Mouse (Mus musculus): Measurements from ENCODE around the gene Myt1l.
A peak's percentile ranks its signal among the peaks of the same experiment; 100 is the strongest.

The Myt1l gene

GRCm38 (mm10) chr12:29926896-29927295 lies 398.7 kb downstream of the Myt1l start:
- no peak for DNase-seq

GRCm38 (mm10) chr12:29930591-29930990 lies 402.4 kb downstream of the Myt1l start:
- no peak for DNase-seq

GRCm38 (mm10) chr12:29932951-29933350 lies 404.8 kb downstream of the Myt1l start:
- no peak for DNase-seq

GRCm38 (mm10) chr12:29933501-29933900 lies 405.3 kb downstream of the Myt1l start:
- no peak for DNase-seq

- no peak for DNase-seq
Measured at GRCm38 (mm10) chr12:29934120-29934581, 406.0 kb downstream of the Myt1l start.

GRCm38 (mm10) chr12:29937308-29937707 lies 409.1 kb downstream of the Myt1l start, which contains the start of gene Pxdn:
Gene Pxdn (plus strand): TSS chr12:29937608.
- DNase-seq, result no peak

- DNase-seq, result peak in 1 of 2 experiments; percentile 4
Measured at GRCm38 (mm10) chr12:29937851-29938375, 409.7 kb downstream of the Myt1l start.

- no peak for DNase-seq
Measured at GRCm38 (mm10) chr12:29938376-29939041, 410.3 kb downstream of the Myt1l start.

- DNase-seq, result no peak
Measured at GRCm38 (mm10) chr12:29939261-29939671, 411.1 kb downstream of the Myt1l start.

- no peak for DNase-seq
Measured at GRCm38 (mm10) chr12:29942435-29942834, 414.3 kb downstream of the Myt1l start.

GRCm38 (mm10) chr12:29944650-29945049 lies 416.5 kb downstream of the Myt1l start:
- no peak for DNase-seq

- no peak for DNase-seq
Measured at GRCm38 (mm10) chr12:29945182-29945743, 417.1 kb downstream of the Myt1l start.

GRCm38 (mm10) chr12:29951043-29951442 lies 422.9 kb downstream of the Myt1l start:
- DNase-seq, result no peak

- no peak for DNase-seq
Measured at GRCm38 (mm10) chr12:29951485-29951884, 423.3 kb downstream of the Myt1l start.

GRCm38 (mm10) chr12:29952102-29952501 lies 423.9 kb downstream of the Myt1l start:
- DNase-seq, result no peak

- DNase-seq, result no peak
Measured at GRCm38 (mm10) chr12:29953999-29954398, 425.8 kb downstream of the Myt1l start.

- no peak for DNase-seq
Measured at GRCm38 (mm10) chr12:29954464-29954863, 426.3 kb downstream of the Myt1l start.

- DNase-seq, result no peak
Measured at GRCm38 (mm10) chr12:29956969-29957368, 428.8 kb downstream of the Myt1l start.

- no peak for DNase-seq
Measured at GRCm38 (mm10) chr12:29958637-29959036, 430.5 kb downstream of the Myt1l start.

GRCm38 (mm10) chr12:29961041-29961440 lies 432.9 kb downstream of the Myt1l start:
- DNase-seq, result no peak

GRCm38 (mm10) chr12:29965016-29965415 lies 436.8 kb downstream of the Myt1l start:
- DNase-seq, result no peak

- DNase-seq, result no peak
Measured at GRCm38 (mm10) chr12:29971795-29972464, 443.7 kb downstream of the Myt1l start.

GRCm38 (mm10) chr12:29972533-29972932 lies 444.3 kb downstream of the Myt1l start:
- DNase-seq, result no peak
